Mouse (Mus musculus) erythroblast, embryonic 14.5 days (primary cell): ENCODE data around the gene Aunip.

Experiments used
- GATA1 ChIP-seq: IDR thresholded peaks from 2 replicates; pipeline ENCODE4 v1.6.1; 2012; ENCODE audit warnings: low read length, inconsistent platforms, mixed read lengths
- TAL1 ChIP-seq: IDR thresholded peaks from 3 replicates; pipeline ENCODE4 v1.6.1; 2012; ENCODE audit warnings: low read length, inconsistent platforms, mixed read lengths

- TF ChIP-seq GATA1 (no peak), TAL1 (no peak)
Observed at GRCm38 (mm10) chr4:134572449-134573300, 61.9 kb downstream of the Aunip start.
